Mouse (Mus musculus): ENCODE measurements around the gene Nbea. TPM values are rescaled to one million over a fixed set of nuclear protein-coding genes. Genes with fewer than 3 reads are reported as not detected.

Nbea gene
- total RNA-seq, 4 experiments from 2014 or later: 150 to 189 (median 170) TPM

- no peak for DNase-seq (ENCODE audit: low spot score in 2 of 2)
Observed at GRCm38 (mm10) chr3:55835207-55835606, 348.3 kb downstream of the Nbea start.

DNA sequence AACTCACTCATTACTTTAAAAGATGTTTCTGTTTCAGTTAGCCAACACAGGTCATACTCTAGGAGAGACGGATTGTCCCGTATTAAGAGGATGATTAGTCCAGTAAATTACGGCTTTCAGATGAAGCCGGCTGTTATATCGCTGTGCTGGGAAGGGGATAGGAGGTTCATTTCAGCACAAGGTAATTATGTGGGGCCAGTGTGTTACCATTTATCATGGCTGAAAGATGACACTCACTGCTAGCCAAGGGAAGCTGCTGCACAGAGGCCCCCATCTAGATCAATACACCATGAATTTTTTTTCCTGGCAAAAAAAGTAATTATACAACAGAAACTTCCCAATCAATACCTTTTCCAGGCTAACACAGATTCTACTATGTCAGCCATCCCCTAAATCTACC lies 353.3 kb downstream of the Nbea start:
- DNase-seq (ENCODE audit: low spot score in 2 of 2): no peak

- DNase-seq (ENCODE audit: low spot score in 2 of 2): no peak
Observed at GRCm38 (mm10) chr3:55828481-55829256, 354.8 kb downstream of the Nbea start.

GRCm38 (mm10) chr3:55824864-55825263 lies 358.6 kb downstream of the Nbea start:
- no peak for DNase-seq (ENCODE audit: low spot score in 2 of 2)

DNA sequence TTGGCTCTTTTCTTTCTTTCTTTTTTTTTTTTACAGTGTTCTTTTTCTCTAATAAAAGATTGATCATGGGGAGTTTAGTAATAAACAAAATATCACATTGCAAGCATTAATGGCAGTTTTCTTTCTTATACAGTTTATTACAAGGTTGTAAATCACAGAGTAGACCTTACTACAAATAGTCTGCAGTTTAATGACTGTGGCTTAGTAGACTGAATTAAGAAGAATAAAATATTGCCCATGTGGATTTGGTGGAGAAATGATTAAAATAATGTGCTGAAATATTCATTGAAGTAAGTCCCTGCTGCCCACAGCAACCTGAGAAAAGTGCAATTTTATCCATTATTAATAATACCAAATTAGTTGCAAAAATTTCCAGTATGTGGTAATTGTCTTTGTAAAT lies 363.9 kb downstream of the Nbea start:
- no peak for DNase-seq (ENCODE audit: low spot score in 2 of 2)

- no peak for DNase-seq (ENCODE audit: low spot score in 2 of 2)
Observed at GRCm38 (mm10) chr3:55818082-55818481, 365.4 kb downstream of the Nbea start.

DNA sequence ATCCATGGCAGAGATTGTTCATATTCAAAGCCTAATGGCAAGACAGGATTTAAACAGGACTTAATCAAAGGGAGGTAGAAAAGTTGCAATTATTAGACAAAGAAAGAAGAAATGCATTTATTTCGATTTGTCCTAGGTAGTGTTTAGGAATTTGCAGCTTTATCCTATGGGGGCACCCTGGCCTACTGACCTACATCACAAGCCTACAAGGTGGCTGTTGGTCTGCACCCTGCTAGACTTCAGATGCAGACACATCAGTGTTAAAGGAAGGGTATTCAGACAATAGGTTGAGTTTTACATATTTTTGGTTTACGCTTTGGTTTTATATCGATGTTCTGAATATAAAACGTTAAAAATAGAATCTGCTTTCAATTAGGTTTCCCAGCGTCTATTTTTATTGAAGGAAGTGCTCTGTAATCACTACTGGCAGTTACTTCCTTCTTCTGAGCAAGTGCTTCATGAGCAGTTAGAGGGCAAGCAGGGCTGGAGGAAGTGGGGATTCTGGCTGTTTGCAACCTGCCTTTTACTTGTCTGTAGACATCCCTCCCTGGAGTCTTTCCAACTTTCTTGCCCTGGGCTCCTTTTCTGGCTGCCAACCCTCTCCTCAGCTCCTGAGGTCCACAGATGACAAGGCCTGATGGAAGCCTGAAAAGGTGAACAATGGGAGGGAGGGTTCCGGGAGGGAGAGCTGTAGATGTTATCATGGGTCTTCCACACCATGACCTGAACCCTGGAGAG lies 366.7 kb downstream of the Nbea start:
- DNase-seq (ENCODE audit: low spot score in 2 of 2): no peak

- DNase-seq (ENCODE audit: low spot score in 2 of 2): no peak
Observed at GRCm38 (mm10) chr3:55816096-55816495, 367.4 kb downstream of the Nbea start.

GRCm38 (mm10) chr3:55814993-55815625 lies 368.4 kb downstream of the Nbea start:
- no peak for DNase-seq (ENCODE audit: low spot score in 2 of 2)

DNA sequence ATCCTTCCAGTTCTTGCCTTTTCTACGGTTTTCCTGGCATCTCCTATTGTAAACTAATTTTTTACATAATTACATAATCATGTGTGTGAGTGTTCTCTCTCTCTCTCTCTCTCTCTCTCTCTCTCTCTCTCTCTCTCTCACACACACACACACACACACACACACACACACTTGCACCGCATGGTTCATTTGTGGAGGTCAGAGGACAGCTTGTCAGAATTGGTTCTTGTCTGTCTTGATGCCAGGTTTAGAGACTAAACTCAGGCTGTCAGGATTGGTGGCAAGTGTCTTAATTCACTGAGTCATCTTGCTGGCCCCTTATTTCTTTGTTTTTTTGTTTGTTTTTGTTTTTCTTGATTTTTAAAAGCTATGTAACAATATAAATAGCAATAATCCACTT lies 388.7 kb downstream of the Nbea start:
- DNase-seq (ENCODE audit: low spot score in 2 of 2): no peak

GRCm38 (mm10) chr3:55793842-55794575 lies 389.5 kb downstream of the Nbea start:
- DNase-seq (ENCODE audit: low spot score in 2 of 2): no peak

- no peak for DNase-seq (ENCODE audit: low spot score in 2 of 2)
Observed at GRCm38 (mm10) chr3:55792251-55792650, 391.2 kb downstream of the Nbea start.

GRCm38 (mm10) chr3:55790609-55791008 lies 392.9 kb downstream of the Nbea start:
- DNase-seq (ENCODE audit: low spot score in 2 of 2): no peak

DNA sequence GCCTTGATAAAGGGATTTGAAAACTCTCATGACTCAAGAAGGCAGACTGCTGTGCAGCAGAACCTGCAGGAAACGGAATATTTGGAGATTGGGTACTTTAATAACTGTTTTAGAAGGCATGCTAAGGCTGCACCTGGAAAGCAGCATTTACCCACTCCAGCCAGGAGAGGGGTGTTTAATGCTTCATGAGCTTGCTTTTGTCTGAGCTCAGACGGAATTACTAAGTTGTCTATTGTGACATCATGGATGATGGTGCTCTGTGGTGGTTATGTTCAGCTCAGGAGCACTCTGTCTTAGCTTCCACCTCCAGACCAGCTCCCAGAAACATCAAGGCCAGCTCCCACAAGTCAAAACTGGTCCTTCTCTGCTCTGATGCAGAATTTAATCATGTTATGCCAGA lies 393.6 kb downstream of the Nbea start:
- no peak for DNase-seq (ENCODE audit: low spot score in 2 of 2)

- DNase-seq (ENCODE audit: low spot score in 2 of 2): no peak
Observed at GRCm38 (mm10) chr3:55788621-55789201, 394.8 kb downstream of the Nbea start.

GRCm38 (mm10) chr3:55788214-55788586 lies 395.3 kb downstream of the Nbea start:
- DNase-seq (ENCODE audit: low spot score in 2 of 2): no peak

GRCm38 (mm10) chr3:55787487-55788213 lies 395.9 kb downstream of the Nbea start:
- no peak for DNase-seq (ENCODE audit: low spot score in 2 of 2)

DNA sequence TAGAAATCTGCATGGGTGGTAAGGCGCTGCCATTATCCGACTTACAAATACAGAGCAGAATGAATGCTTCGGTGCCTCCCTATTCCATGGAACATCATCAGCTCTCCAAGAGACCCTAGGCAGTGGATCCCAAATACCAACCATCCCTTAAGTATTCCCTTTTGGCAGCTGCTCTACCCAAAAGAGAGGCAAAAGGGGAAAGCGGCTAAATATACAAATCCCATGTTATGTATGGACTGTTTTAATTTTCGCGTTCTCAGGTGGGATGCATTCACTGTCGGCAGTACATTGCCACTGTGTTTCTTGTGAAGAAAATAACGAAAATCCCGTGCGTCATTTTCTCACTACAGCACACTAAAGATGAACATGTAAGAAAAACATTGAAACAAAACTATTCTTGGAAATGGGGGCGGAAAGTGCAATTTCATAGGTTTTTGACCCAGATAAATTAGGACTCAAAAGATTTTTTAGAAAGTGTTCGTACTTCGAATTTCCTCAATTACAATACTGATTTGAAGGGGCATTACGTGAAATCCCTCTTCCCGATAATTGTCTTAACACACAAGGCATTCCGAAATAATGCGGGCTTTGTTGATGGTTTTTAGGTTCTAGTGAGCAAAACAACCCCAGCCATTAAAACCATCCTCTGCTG lies 396.5 kb downstream of the Nbea start:
- no peak for DNase-seq (ENCODE audit: low spot score in 2 of 2)

- no peak for DNase-seq (ENCODE audit: low spot score in 2 of 2)
Observed at GRCm38 (mm10) chr3:55785981-55786725, 397.3 kb downstream of the Nbea start.

Data from left cerebral cortex, adult 8-10 months (tissue).